In genomic region chr15:88891676-88892040, GRCm38 (mm10) we compare ENCODE assay signal across 8 mouse cellular contexts. TPM values are rescaled to one million over a fixed set of nuclear protein-coding genes. Genes with fewer than 3 reads are reported as not detected.
DNase-seq lines count a peak whose midpoint lies in the region; ATAC-seq and TF ChIP-seq lines count a peak whose summit lies in the region.

No protein-coding gene starts in this region.

- peak overlapping the region; percentile 65; the same call in 1 of the 2 replicates for H3K4me3 ChIP-seq in heart, embryonic 13.5 days
- no peak overlapping the region for H3K4me3 ChIP-seq in heart, adult 2 months
- H3K4me3 ChIP-seq in bone marrow macrophage, adult 2 months (ENCODE audit: insufficient read depth, low read length) = peak overlapping the region; percentile 65
- H3K4me3 ChIP-seq in hindbrain, embryonic 15.5 days = no peak overlapping the region
- no peak overlapping the region; the same call in 1 of the 2 replicates for H3K4me3 ChIP-seq in midbrain, embryonic 12.5 days
- H3K4me3 ChIP-seq in left cerebral cortex, adult 2 months = no peak overlapping the region

- WGBS in heart, embryonic 13.5 days = 62% methylated on average over 8 of the region's 8 CpGs
- 77% methylated on average over 8 of the region's 8 CpGs for WGBS in heart, adult 2 months
- WGBS in hindbrain, embryonic 15.5 days = 79% methylated on average over 8 of the region's 8 CpGs
- WGBS in midbrain, embryonic 12.5 days = 67% methylated on average over 8 of the region's 8 CpGs

- no peak for TF ChIP-seq CTCF in heart, adult 2 months (IDR thresholded peaks at IDR 0.05)
- no peak for TF ChIP-seq CTCF in bone marrow macrophage, adult 2 months (IDR thresholded peaks at IDR 0.05; ENCODE audit: low read depth, low read length)
- TF ChIP-seq CTCF in left cerebral cortex, adult 2 months (IDR thresholded peaks at IDR 0.05) = no peak

- H3K27me3 ChIP-seq in heart, embryonic 13.5 days (replicated peaks) = peaks cover 24% of the 10 kb centered on the region
- peaks cover 2% of the 10 kb centered on the region; the same call in 1 of the 2 replicates for H3K27me3 ChIP-seq in heart, adult 2 months (ENCODE audit: control insufficient read depth, insufficient read depth, low read length)
- 0 out of 2 replicates have a peak, but pooled peaks cover 3% of the 10 kb centered on the region for H3K27me3 ChIP-seq in hindbrain, embryonic 15.5 days
- H3K27me3 ChIP-seq in midbrain, embryonic 12.5 days = peaks cover 46% of the 10 kb centered on the region

- H3K36me3 ChIP-seq in heart, embryonic 13.5 days = no peaks in the 10 kb centered on the region
- no peaks in the 10 kb centered on the region for H3K36me3 ChIP-seq in heart, adult 2 months (ENCODE audit: control insufficient read depth, insufficient read depth, low read length)
- H3K36me3 ChIP-seq in hindbrain, embryonic 15.5 days = no peaks in the 10 kb centered on the region
- no peaks in the 10 kb centered on the region for H3K36me3 ChIP-seq in midbrain, embryonic 12.5 days

- no peak for TF ChIP-seq EP300 in heart, adult 2 months (IDR thresholded peaks at IDR 0.05; ENCODE audit: insufficient read depth, low read depth, low read length)

- no peak for ATAC-seq in heart, embryonic 13.5 days (ENCODE audit: extremely low read depth, insufficient number of reproducible peaks, low FRiP score, low TSS enrichment)
- peak; percentile 1; the same call in 1 of the 2 replicates for ATAC-seq in hindbrain, embryonic 15.5 days (ENCODE audit: low FRiP score, low read depth)
- peak; percentile 8; the same call in 1 of the 2 replicates for ATAC-seq in midbrain, embryonic 12.5 days (ENCODE audit: low FRiP score, low read depth)

- no peak for TF ChIP-seq POLR2A in heart, adult 2 months (IDR thresholded peaks at IDR 0.05; ENCODE audit: insufficient read depth, low read depth, low read length)
- TF ChIP-seq POLR2A in bone marrow macrophage, adult 2 months (IDR thresholded peaks at IDR 0.05; ENCODE audit: borderline replicate concordance, low read depth, low read length) = no peak

- H3K27ac ChIP-seq in heart, embryonic 13.5 days (replicated peaks) = no peak overlapping the region
- no peak overlapping the region for H3K27ac ChIP-seq in heart, adult 2 months
- H3K27ac ChIP-seq in bone marrow macrophage, adult 2 months (ENCODE audit: insufficient read depth, low read depth, low read length) = no peak overlapping the region
- no peak overlapping the region for H3K27ac ChIP-seq in hindbrain, embryonic 15.5 days (replicated peaks)
- no peak overlapping the region for H3K27ac ChIP-seq in midbrain, embryonic 12.5 days (replicated peaks)
- no peak overlapping the region for H3K27ac ChIP-seq in left cerebral cortex, adult 2 months

- no peak overlapping the region for H3K9ac ChIP-seq in heart, embryonic 13.5 days
- H3K9ac ChIP-seq in heart, adult 2 months (ENCODE audit: low read depth, low read length) = no peak overlapping the region
- H3K9ac ChIP-seq in hindbrain, embryonic 15.5 days = no peak overlapping the region
- H3K9ac ChIP-seq in midbrain, embryonic 12.5 days (replicated peaks) = no peak overlapping the region

- peaks cover 14% of the 10 kb centered on the region for H3K4me1 ChIP-seq in heart, embryonic 13.5 days
- peaks cover 4% of the 10 kb centered on the region for H3K4me1 ChIP-seq in heart, adult 2 months (ENCODE audit: control insufficient read depth, insufficient read depth, low read length)
- peaks cover 4% of the 10 kb centered on the region; the same call in 1 of the 2 replicates for H3K4me1 ChIP-seq in bone marrow macrophage, adult 2 months (ENCODE audit: control insufficient read depth, insufficient read depth, low read length)
- H3K4me1 ChIP-seq in hindbrain, embryonic 15.5 days (replicated peaks) = peaks cover 15% of the 10 kb centered on the region
- H3K4me1 ChIP-seq in midbrain, embryonic 12.5 days = peaks cover 14% of the 10 kb centered on the region

- H3K79me2 ChIP-seq in heart, adult 2 months (replicated peaks; ENCODE audit: control insufficient read depth, insufficient read depth, low read length) = no peaks in the 10 kb centered on the region

- peak overlapping the region; percentile 99 for H3K4me2 ChIP-seq in heart, embryonic 13.5 days
- H3K4me2 ChIP-seq in hindbrain, embryonic 15.5 days = peak overlapping the region; percentile 95
- peak overlapping the region; percentile 86; the same call in 1 of the 2 replicates for H3K4me2 ChIP-seq in midbrain, embryonic 12.5 days (replicated peaks)

- DNase-seq in heart, adult 2 months = no peak
- no peak for DNase-seq in adrenal gland, adult 18-20 months (ENCODE audit: low spot score in 2 of 2)
- no peak for DNase-seq in left cerebral cortex, adult 2 months (ENCODE audit: extremely low spot score in 1 of 2, low spot score in 2 of 2)
- DNase-seq in kidney, adult 18-20 months = no peak

- intact Hi-C loops in heart, adult 2 months (cut with DNase I) = no loop called here
- intact Hi-C loops in left cerebral cortex, adult 2 months (cut with DNase I) = no loop called here

- no peaks in the 10 kb centered on the region for H3K9me3 ChIP-seq in heart, embryonic 13.5 days
- no peaks in the 10 kb centered on the region for H3K9me3 ChIP-seq in hindbrain, embryonic 15.5 days
- H3K9me3 ChIP-seq in midbrain, embryonic 12.5 days = no peaks in the 10 kb centered on the region

RNA-seq across cellular contexts. Expression of gene Pim3, which starts 29.7 kb away (rescaled TPM):
- polyA plus RNA-seq in heart, embryonic 13.5 days (2015; fragmentation: Nextera tagmentation; extraction: Ambion mirVana) = 51.8 and 57.0 TPM in 2 replicates
- total RNA-seq in heart, adult 2 months (2021) = 100 to 1,000 TPM in 1 of 2 experiments, 10 to 100 TPM in 1; 95.3 to 133 TPM
- 45.6 and 58.8 TPM in 2 replicates for polyA plus RNA-seq in heart, adult 2 months (2012; rRNA removed)
- polyA plus RNA-seq in bone marrow macrophage, adult 2 months (2012; ENCODE audit: insufficient read depth, insufficient read length, missing spikeins) = 9.2 and 9.9 TPM in 2 replicates
- polyA plus RNA-seq in hindbrain, embryonic 15.5 days (2015; fragmentation: Nextera tagmentation; extraction: Ambion mirVana) = 69.2 and 69.3 TPM in 2 replicates
- 41.4 and 49.3 TPM in 2 replicates for polyA plus RNA-seq in midbrain, embryonic 12.5 days (2016; fragmentation: Nextera tagmentation; extraction: Ambion mirVana)
- 10 to 100 TPM; 74.3 to 84.7 TPM for total RNA-seq in adrenal gland, adult 18-20 months (2021)
- total RNA-seq in left cerebral cortex, adult 2 months (2021) = 10 to 100 TPM; 46.8 to 50.0 TPM

Comparison
In these comparisons a context has a peak if more than half of its experiments do, and no peak if none do; other contexts are left out.
1. H3K4me3 ChIP-seq: peak in heart, embryonic 13.5 days (single experiment) and bone marrow macrophage, adult 2 months (single experiment); none in heart, adult 2 months (single experiment), hindbrain, embryonic 15.5 days (single experiment), midbrain, embryonic 12.5 days (single experiment) and left cerebral cortex, adult 2 months (single experiment).
2. Peak in every context shown above with its lines, with median percentiles within 50 percentile points of each other: H3K4me2 ChIP-seq.